Mouse (Mus musculus): ENCODE data around the gene Fbxl19. TPM values are rescaled to one million over a fixed set of nuclear protein-coding genes. Genes with fewer than 3 reads are reported as not detected.
"Not testable (repeated sequence)": the region's sequence is repeated elsewhere in the genome, so short reads cannot be mapped to it uniquely, and the experiment has no call there.

The Fbxl19 gene
- total and polyA plus RNA-seq, 3 experiments = 3.3 to 4.8 (median 3.4) TPM

- Histone ChIP-seq H3K36me3 (ENCODE audit: control insufficient read depth, insufficient read depth, low read length) (no peaks in the 10 kb centered on the region), H3K79me2 (replicated peaks; ENCODE audit: control insufficient read depth, insufficient read depth, low read length) (no peaks in the 10 kb centered on the region), H3K27me3 (ENCODE audit: control insufficient read depth, insufficient read depth, low read length) (no peaks in the 10 kb centered on the region), H3K4me1 (ENCODE audit: control insufficient read depth, insufficient read depth, low read length) (no peaks in the 10 kb centered on the region), H3K4me3 (no peak overlapping the region), H3K9ac (ENCODE audit: low read depth, low read length) (no peak overlapping the region), H3K27ac (no peak overlapping the region)
- 77% methylated on average over 6 of the region's 6 CpGs for WGBS
- no peak for TF ChIP-seq CTCF (IDR thresholded peaks at IDR 0.05)
- no peak for TF ChIP-seq POLR2A (IDR thresholded peaks at IDR 0.05; ENCODE audit: insufficient read depth, low read depth, low read length)
- TF ChIP-seq EP300 (IDR thresholded peaks at IDR 0.05; ENCODE audit: insufficient read depth, low read depth, low read length) = no peak
- intact Hi-C loops (cut with DNase I) = no loop called here
- DNase-seq = no peak
These were observed 25.1 kb upstream of the Fbxl19 start for GRCm38 (mm10) chr7:127719258-127719657.

DNA sequence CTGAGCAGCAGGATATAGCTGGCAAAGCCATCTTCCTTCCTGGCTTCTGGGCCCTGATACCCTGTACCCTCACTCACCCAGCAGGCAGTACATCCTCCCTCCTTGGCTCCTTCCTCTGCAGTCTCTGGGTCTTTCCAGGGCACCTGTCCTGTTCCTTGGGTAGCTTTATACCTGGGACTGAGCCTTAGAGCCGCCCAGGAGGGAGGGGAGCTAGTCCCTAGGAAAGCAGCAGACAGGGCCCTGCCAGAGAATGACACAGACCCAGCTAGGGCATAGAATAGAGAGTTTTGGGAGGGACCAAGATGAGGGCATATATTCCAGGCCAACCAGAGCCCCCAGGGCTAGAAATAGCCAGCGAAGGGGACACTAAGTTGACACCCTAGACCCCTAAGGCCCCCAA, 18.9 kb upstream of the Fbxl19 start:
- DNase-seq = no peak

DNA sequence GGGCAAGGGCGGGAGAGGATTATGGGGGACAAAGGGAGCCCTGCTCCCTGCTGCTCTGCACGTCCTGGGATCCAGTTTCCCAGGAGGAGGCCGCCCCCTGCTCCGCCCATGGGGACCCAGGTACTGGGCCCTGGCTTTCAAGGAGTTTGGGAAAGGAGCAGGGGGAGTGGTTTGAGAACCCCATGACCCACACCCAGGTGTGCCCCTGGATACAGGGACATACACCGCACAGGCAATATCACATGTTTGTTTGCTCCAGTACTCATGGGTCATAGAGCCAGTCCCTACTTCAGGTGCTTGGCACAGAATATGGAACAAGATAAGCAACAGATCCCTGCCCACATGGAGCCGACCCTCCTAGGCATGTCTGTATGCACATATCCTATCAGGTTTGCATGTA, 18.4 kb upstream of the Fbxl19 start:
- Histone ChIP-seq H3K9ac (ENCODE audit: low read depth, low read length) (no peak overlapping the region), H3K27ac (no peak overlapping the region), H3K4me3 (no peak overlapping the region), H3K36me3 (ENCODE audit: control insufficient read depth, insufficient read depth, low read length) (no peaks in the 10 kb centered on the region), H3K79me2 (replicated peaks; ENCODE audit: control insufficient read depth, insufficient read depth, low read length) (no peaks in the 10 kb centered on the region), H3K4me1 (ENCODE audit: control insufficient read depth, insufficient read depth, low read length) (no peaks in the 10 kb centered on the region), H3K27me3 (ENCODE audit: control insufficient read depth, insufficient read depth, low read length) (no peaks in the 10 kb centered on the region)
- intact Hi-C loops (cut with DNase I) = no loop called here
- TF ChIP-seq CTCF (IDR thresholded peaks at IDR 0.05) (no peak), EP300 (IDR thresholded peaks at IDR 0.05; ENCODE audit: insufficient read depth, low read depth, low read length) (no peak), POLR2A (IDR thresholded peaks at IDR 0.05; ENCODE audit: insufficient read depth, low read depth, low read length) (no peak)
- WGBS = 69% methylated on average over 6 of the region's 6 CpGs
- no peak for DNase-seq

More for the DNA sequence above, 18.9 kb upstream of the Fbxl19 start:
- no peaks in the 10 kb centered on the region for H3K27me3 ChIP-seq (ENCODE audit: control insufficient read depth, insufficient read depth, low read length)
- no peaks in the 10 kb centered on the region for H3K36me3 ChIP-seq (ENCODE audit: control insufficient read depth, insufficient read depth, low read length)
- H3K9ac ChIP-seq (ENCODE audit: low read depth, low read length) = no peak overlapping the region
- no peak overlapping the region for H3K27ac ChIP-seq
- TF ChIP-seq CTCF (IDR thresholded peaks at IDR 0.05) = no peak
- TF ChIP-seq EP300 (IDR thresholded peaks at IDR 0.05; ENCODE audit: insufficient read depth, low read depth, low read length) = no peak
- TF ChIP-seq POLR2A (IDR thresholded peaks at IDR 0.05; ENCODE audit: insufficient read depth, low read depth, low read length) = no peak
- H3K79me2 ChIP-seq (replicated peaks; ENCODE audit: control insufficient read depth, insufficient read depth, low read length) = no peaks in the 10 kb centered on the region
- 38% methylated on average over 2 of the region's 2 CpGs for WGBS
- no peak overlapping the region for H3K4me3 ChIP-seq
- H3K4me1 ChIP-seq (ENCODE audit: control insufficient read depth, insufficient read depth, low read length) = no peaks in the 10 kb centered on the region
- intact Hi-C loops (cut with DNase I) = no loop called here

DNA sequence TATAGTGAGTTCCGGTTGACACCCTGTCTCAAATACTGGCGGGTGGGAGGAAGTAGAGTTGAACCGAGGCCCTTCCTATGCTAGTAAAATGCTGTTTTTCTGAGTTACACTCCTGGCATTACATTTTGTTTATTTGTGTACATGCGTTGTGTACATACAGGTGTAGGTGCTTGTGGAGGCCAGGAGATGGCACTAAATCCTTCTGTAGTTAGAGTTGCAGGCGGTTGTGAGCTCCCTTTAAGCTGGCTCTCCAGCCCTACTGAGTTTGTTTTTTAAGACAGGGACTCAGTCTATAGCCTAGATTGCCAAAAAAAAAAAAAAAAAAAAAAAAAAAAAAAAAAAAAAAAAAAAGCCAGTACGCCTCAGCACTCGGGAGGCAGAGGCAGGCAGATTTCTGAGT, 16.4 kb upstream of the Fbxl19 start:
- TF ChIP-seq EP300 (IDR thresholded peaks at IDR 0.05; ENCODE audit: insufficient read depth, low read depth, low read length) (no peak), CTCF (IDR thresholded peaks at IDR 0.05) (no peak), POLR2A (IDR thresholded peaks at IDR 0.05; ENCODE audit: insufficient read depth, low read depth, low read length) (no peak)
- Histone ChIP-seq H3K4me3 (no peak overlapping the region), H3K27ac (no peak overlapping the region), H3K36me3 (ENCODE audit: control insufficient read depth, insufficient read depth, low read length) (no peaks in the 10 kb centered on the region), H3K79me2 (replicated peaks; ENCODE audit: control insufficient read depth, insufficient read depth, low read length) (no peaks in the 10 kb centered on the region), H3K27me3 (ENCODE audit: control insufficient read depth, insufficient read depth, low read length) (no peaks in the 10 kb centered on the region), H3K4me1 (ENCODE audit: control insufficient read depth, insufficient read depth, low read length) (no peaks in the 10 kb centered on the region), H3K9ac (ENCODE audit: low read depth, low read length) (no peak overlapping the region)
- DNase-seq = no peak
- intact Hi-C loops (cut with DNase I) = no loop called here
- 72% methylated on average over 7 of the region's 7 CpGs for WGBS

DNA sequence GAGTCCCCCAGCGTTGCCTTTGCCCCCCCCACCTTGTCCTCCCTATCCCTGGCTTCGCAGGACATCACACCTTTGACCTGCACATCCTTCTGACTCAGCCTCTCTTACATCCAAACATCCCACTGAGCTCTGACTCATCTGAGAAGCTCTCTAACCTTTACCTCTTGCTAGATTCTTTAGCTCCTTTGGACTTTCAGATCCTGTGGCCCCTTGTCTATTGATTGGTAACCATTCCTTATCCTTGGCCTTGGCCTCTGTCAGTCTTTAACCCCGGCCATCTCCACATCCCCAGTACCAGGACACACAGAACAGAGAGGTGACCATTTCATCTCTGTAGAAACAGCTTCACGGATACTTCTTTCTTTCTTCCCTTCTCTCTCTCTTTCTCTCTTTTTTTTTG, 14.2 kb upstream of the Fbxl19 start:
- intact Hi-C loops (cut with DNase I) = no loop called here
- H3K27me3 ChIP-seq (ENCODE audit: control insufficient read depth, insufficient read depth, low read length) = no peaks in the 10 kb centered on the region
- H3K4me3 ChIP-seq = no peak overlapping the region
- H3K4me1 ChIP-seq (ENCODE audit: control insufficient read depth, insufficient read depth, low read length) = no peaks in the 10 kb centered on the region
- 50% methylated on average over 4 of the region's 4 CpGs for WGBS
- no peak overlapping the region for H3K9ac ChIP-seq (ENCODE audit: low read depth, low read length)
- H3K36me3 ChIP-seq (ENCODE audit: control insufficient read depth, insufficient read depth, low read length) = no peaks in the 10 kb centered on the region
- H3K27ac ChIP-seq = no peak overlapping the region
- DNase-seq = no peak
- TF ChIP-seq CTCF (IDR thresholded peaks at IDR 0.05) (no peak), POLR2A (IDR thresholded peaks at IDR 0.05; ENCODE audit: insufficient read depth, low read depth, low read length) (no peak), EP300 (IDR thresholded peaks at IDR 0.05; ENCODE audit: insufficient read depth, low read depth, low read length) (no peak)
- no peaks in the 10 kb centered on the region for H3K79me2 ChIP-seq (replicated peaks; ENCODE audit: control insufficient read depth, insufficient read depth, low read length)

DNA sequence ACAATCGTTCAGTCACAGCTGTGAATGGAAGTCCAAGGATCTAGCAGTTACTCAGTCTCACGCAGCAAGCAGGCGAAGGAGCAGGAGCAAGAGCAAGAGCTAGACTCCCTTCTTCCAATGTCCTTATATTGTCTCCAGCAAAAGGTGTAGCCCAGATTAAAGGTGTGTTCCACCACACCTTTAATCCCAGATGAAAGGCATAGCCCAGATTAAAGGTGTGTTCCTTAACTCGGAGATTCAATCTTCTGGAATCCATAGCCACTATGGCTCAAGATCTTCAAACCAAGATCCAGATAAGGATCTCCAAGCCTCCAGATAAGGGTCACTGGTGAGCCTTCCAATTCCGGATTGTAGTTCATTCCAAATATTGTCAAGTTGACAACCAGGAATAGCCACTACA, 12.3 kb upstream of the Fbxl19 start, which contains the start of gene Ctf2:
Gene Ctf2 (minus strand): TSS at position 101 of the 400 bp plus-strand sequence.
- intact Hi-C loops (cut with DNase I); DNase-seq; H3K36me3 ChIP-seq (ENCODE audit: control insufficient read depth, insufficient read depth, low read length); H3K4me3 ChIP-seq; H3K4me1 ChIP-seq (ENCODE audit: control insufficient read depth, insufficient read depth, low read length); H3K79me2 ChIP-seq (replicated peaks; ENCODE audit: control insufficient read depth, insufficient read depth, low read length); H3K9ac ChIP-seq (ENCODE audit: low read depth, low read length); H3K27me3 ChIP-seq (ENCODE audit: control insufficient read depth, insufficient read depth, low read length); H3K27ac ChIP-seq: not testable (repeated sequence)
- WGBS = 86% methylated on average over 1 of the region's 5 CpGs
